Mouse (Mus musculus): ENCODE measurements around the gene Ap5s1. TPM values are rescaled to one million over a fixed set of nuclear protein-coding genes. Genes with fewer than 3 reads are reported as not detected.
A peak's percentile ranks its signal among the peaks of the same experiment; 100 is the strongest.

Ap5s1 gene
- polyA plus RNA-seq, 1 experiment from 2014 or later = 31.4 TPM

- Histone ChIP-seq H3K4me1 (replicated peaks; ENCODE audit: control insufficient read depth, insufficient read depth, low read length) (peaks cover 2% of the 10 kb centered on the region; the same call in 1 of the 2 replicates), H3K27me3 (ENCODE audit: control insufficient read depth, insufficient read depth, low read length) (no peaks in the 10 kb centered on the region), H3K36me3 (ENCODE audit: control insufficient read depth, insufficient read depth, low read length) (no peaks in the 10 kb centered on the region), H3K27ac (ENCODE audit: low read depth, low read length) (no peak overlapping the region), H3K9me3 (ENCODE audit: control insufficient read depth, low read length) (no peaks in the 10 kb centered on the region), H3K9ac (ENCODE audit: low read length) (no peak overlapping the region), H3K4me3 (ENCODE audit: low read depth, low read length) (no peak overlapping the region), H3K4me2 (ENCODE audit: low read depth, low read length, severe bottlenecking) (no peak overlapping the region)
- ATAC-seq (replicated peaks; ENCODE audit: low FRiP score) = no peak
- no peak for DNase-seq (ENCODE audit: low spot score)
- 90% methylated on average over 8 of the region's 8 CpGs for WGBS
Observed at GRCm38 (mm10) chr2:131205521-131206182, 1.2 kb upstream of the Ap5s1 start.

DNA sequence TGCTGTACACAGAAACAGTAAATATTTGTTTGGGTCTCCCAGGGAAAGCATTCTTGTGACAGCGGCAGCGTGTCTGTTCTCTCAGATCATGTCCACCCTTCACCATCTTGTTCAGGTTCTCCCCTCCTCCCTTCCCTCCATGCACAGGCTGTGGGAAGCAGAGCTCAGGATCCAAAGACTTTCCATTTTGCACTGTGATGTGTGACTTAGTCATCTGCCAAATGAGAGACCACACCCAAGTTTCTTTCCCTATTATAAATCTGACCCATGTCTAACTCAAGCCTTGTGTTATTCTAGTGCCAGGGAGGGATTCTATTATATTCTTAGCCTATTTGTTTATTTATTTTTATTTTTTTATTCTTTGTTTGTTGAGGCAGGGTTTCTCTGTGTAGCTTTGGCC, 1.5 kb downstream of the Ap5s1 start:
- Histone ChIP-seq H3K27me3 (ENCODE audit: control insufficient read depth, insufficient read depth, low read length) (no peaks in the 10 kb centered on the region), H3K9me3 (ENCODE audit: control insufficient read depth, low read length) (no peaks in the 10 kb centered on the region), H3K4me1 (replicated peaks; ENCODE audit: control insufficient read depth, insufficient read depth, low read length) (peaks cover 5% of the 10 kb centered on the region), H3K4me3 (ENCODE audit: low read depth, low read length) (no peak overlapping the region), H3K27ac (ENCODE audit: low read depth, low read length) (no peak overlapping the region), H3K4me2 (ENCODE audit: low read depth, low read length, severe bottlenecking) (no peak overlapping the region), H3K36me3 (ENCODE audit: control insufficient read depth, insufficient read depth, low read length) (no peaks in the 10 kb centered on the region; the same call in 1 of the 2 replicates), H3K9ac (ENCODE audit: low read length) (no peak overlapping the region)
- DNase-seq (ENCODE audit: low spot score) (no peak), ATAC-seq (replicated peaks; ENCODE audit: low FRiP score) (no peak)
- WGBS = 92% methylated on average over 2 of the region's 2 CpGs

- Histone ChIP-seq H3K9me3 (ENCODE audit: control insufficient read depth, low read length) (no peaks in the 10 kb centered on the region), H3K4me1 (replicated peaks; ENCODE audit: control insufficient read depth, insufficient read depth, low read length) (peaks cover 5% of the 10 kb centered on the region), H3K4me3 (ENCODE audit: low read depth, low read length) (peak overlapping the region; percentile 54; the same call in 1 of the 2 replicates), H3K9ac (ENCODE audit: low read length) (peak overlapping the region; percentile 77), H3K27ac (ENCODE audit: low read depth, low read length) (no peak overlapping the region), H3K36me3 (ENCODE audit: control insufficient read depth, insufficient read depth, low read length) (no peaks in the 10 kb centered on the region; the same call in 1 of the 2 replicates), H3K27me3 (ENCODE audit: control insufficient read depth, insufficient read depth, low read length) (no peaks in the 10 kb centered on the region), H3K4me2 (ENCODE audit: low read depth, low read length, severe bottlenecking) (peak overlapping the region; percentile 68; the same call in 1 of the 2 replicates)
- WGBS = 75% methylated on average over 4 of the region's 4 CpGs
- no peak for DNase-seq (ENCODE audit: low spot score)
- no peak for ATAC-seq (replicated peaks; ENCODE audit: low FRiP score)
Observed at GRCm38 (mm10) chr2:131209125-131209795, 2.4 kb downstream of the Ap5s1 start.

GRCm38 (mm10) chr2:131209969-131210792, 3.3 kb downstream of the Ap5s1 start:
- H3K4me3 ChIP-seq (ENCODE audit: low read depth, low read length) = peak overlapping the region; percentile 54
- peak; percentile 98 for ATAC-seq (replicated peaks; ENCODE audit: low FRiP score)
- WGBS = 2% methylated on average over 50 of the region's 50 CpGs
- H3K4me1 ChIP-seq (replicated peaks; ENCODE audit: control insufficient read depth, insufficient read depth, low read length) = peaks cover 5% of the 10 kb centered on the region
- H3K27ac ChIP-seq (ENCODE audit: low read depth, low read length) = peak overlapping the region; percentile 64
- H3K9ac ChIP-seq (ENCODE audit: low read length) = peak overlapping the region; percentile 77
- no peaks in the 10 kb centered on the region for H3K27me3 ChIP-seq (ENCODE audit: control insufficient read depth, insufficient read depth, low read length)
- peak overlapping the region; percentile 68 for H3K4me2 ChIP-seq (ENCODE audit: low read depth, low read length, severe bottlenecking)
- peak; percentile 96 for DNase-seq (ENCODE audit: low spot score)
- no peaks in the 10 kb centered on the region for H3K9me3 ChIP-seq (ENCODE audit: control insufficient read depth, low read length)
- no peaks in the 10 kb centered on the region; the same call in 1 of the 2 replicates for H3K36me3 ChIP-seq (ENCODE audit: control insufficient read depth, insufficient read depth, low read length)

GRCm38 (mm10) chr2:131211026-131211615, 4.2 kb downstream of the Ap5s1 start:
- ATAC-seq (replicated peaks; ENCODE audit: low FRiP score) (no peak), DNase-seq (ENCODE audit: low spot score) (no peak)
- no peaks in the 10 kb centered on the region; the same call in 1 of the 2 replicates for H3K36me3 ChIP-seq (ENCODE audit: control insufficient read depth, insufficient read depth, low read length)
- peak overlapping the region; percentile 54 for H3K4me3 ChIP-seq (ENCODE audit: low read depth, low read length)
- peak overlapping the region; percentile 77 for H3K9ac ChIP-seq (ENCODE audit: low read length)
- H3K27me3 ChIP-seq (ENCODE audit: control insufficient read depth, insufficient read depth, low read length) = no peaks in the 10 kb centered on the region
- WGBS = 74% methylated on average over 9 of the region's 9 CpGs
- H3K9me3 ChIP-seq (ENCODE audit: control insufficient read depth, low read length) = no peaks in the 10 kb centered on the region
- peaks cover 5% of the 10 kb centered on the region for H3K4me1 ChIP-seq (replicated peaks; ENCODE audit: control insufficient read depth, insufficient read depth, low read length)
- no peak overlapping the region for H3K27ac ChIP-seq (ENCODE audit: low read depth, low read length)
- peak overlapping the region; percentile 68 for H3K4me2 ChIP-seq (ENCODE audit: low read depth, low read length, severe bottlenecking)

- ATAC-seq (replicated peaks; ENCODE audit: low FRiP score) (no peak), DNase-seq (ENCODE audit: low spot score) (no peak)
- no peak overlapping the region for H3K9ac ChIP-seq (ENCODE audit: low read length)
- H3K4me2 ChIP-seq (ENCODE audit: low read depth, low read length, severe bottlenecking) = no peak overlapping the region
- H3K27me3 ChIP-seq (ENCODE audit: control insufficient read depth, insufficient read depth, low read length) = no peaks in the 10 kb centered on the region
- WGBS = 87% methylated on average over 7 of the region's 7 CpGs
- H3K27ac ChIP-seq (ENCODE audit: low read depth, low read length) = no peak overlapping the region
- peaks cover 5% of the 10 kb centered on the region for H3K4me1 ChIP-seq (replicated peaks; ENCODE audit: control insufficient read depth, insufficient read depth, low read length)
- H3K4me3 ChIP-seq (ENCODE audit: low read depth, low read length) = no peak overlapping the region
- H3K36me3 ChIP-seq (ENCODE audit: control insufficient read depth, insufficient read depth, low read length) = no peaks in the 10 kb centered on the region; the same call in 1 of the 2 replicates
- no peaks in the 10 kb centered on the region for H3K9me3 ChIP-seq (ENCODE audit: control insufficient read depth, low read length)
Observed at GRCm38 (mm10) chr2:131213773-131214172, 6.9 kb downstream of the Ap5s1 start.

DNA sequence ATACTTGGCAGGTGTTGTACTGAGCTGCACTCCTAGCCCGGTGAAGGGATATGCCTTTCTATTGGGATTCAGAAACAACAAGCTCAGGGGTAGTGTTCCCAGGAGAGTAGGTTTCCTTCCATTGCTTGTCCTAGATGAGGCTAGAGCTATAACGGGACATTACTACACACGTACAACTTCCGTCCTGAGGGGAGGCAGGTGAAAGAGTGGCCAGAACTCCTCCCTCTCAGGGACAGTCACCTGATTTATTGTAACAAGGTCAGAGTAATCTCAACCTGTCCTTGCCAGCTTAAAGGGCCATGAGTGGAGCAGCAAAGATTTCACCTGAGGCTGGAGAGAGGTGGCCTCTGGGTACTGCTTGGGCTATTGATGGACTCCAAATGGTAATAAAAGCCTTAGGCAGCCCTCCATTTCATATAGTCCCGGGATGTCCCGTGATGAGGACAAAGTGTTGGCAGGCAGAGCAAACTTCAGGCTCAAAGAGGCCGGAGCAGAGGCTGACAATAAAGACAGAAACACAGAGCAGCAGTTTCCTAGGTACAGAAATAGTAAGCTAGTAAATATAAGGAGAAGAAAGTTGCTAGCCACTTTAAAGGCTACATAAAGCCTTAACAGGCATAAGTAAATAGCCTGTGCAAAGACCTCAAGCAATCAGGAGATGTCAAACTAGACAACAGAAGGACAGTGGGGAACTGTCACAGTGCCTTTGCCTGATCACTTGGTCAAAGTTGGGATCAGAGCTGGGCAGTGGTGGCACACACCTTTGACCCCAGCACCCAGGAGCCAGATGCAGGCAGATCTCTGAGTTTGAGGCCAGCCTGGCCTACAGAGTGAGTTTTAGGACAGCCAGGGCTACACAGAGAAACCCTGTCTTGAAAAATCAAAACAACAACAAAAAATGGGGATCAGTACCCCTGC, 9.3 kb downstream of the Ap5s1 start:
- Histone ChIP-seq H3K4me2 (ENCODE audit: low read depth, low read length, severe bottlenecking) (no peak overlapping the region), H3K36me3 (ENCODE audit: control insufficient read depth, insufficient read depth, low read length) (no peaks in the 10 kb centered on the region; the same call in 1 of the 2 replicates), H3K27me3 (ENCODE audit: control insufficient read depth, insufficient read depth, low read length) (no peaks in the 10 kb centered on the region), H3K4me3 (ENCODE audit: low read depth, low read length) (no peak overlapping the region), H3K9ac (ENCODE audit: low read length) (no peak overlapping the region), H3K27ac (ENCODE audit: low read depth, low read length) (no peak overlapping the region), H3K9me3 (ENCODE audit: control insufficient read depth, low read length) (no peaks in the 10 kb centered on the region), H3K4me1 (replicated peaks; ENCODE audit: control insufficient read depth, insufficient read depth, low read length) (peaks cover 1% of the 10 kb centered on the region; the same call in 1 of the 2 replicates)
- no peak for DNase-seq (ENCODE audit: low spot score)
- no peak for ATAC-seq (replicated peaks; ENCODE audit: low FRiP score)
- WGBS = 86% methylated on average over 7 of the region's 7 CpGs

Data from forebrain, embryonic 11.5 days (tissue).